Mouse (Mus musculus): ENCODE results near the gene Doc2g.
"Not testable (repeated sequence)": the region's sequence is repeated elsewhere in the genome, so short reads cannot be mapped to it uniquely, and the experiment has no call there.

The Doc2g gene

GRCm38 (mm10) chr19:4003112-4003511 lies at the start of gene Doc2g:
TSS of gene Doc2g (plus strand) at chr19:4003313.
- DNase-seq (ENCODE audit: inconsistent ontology term) = no peak

DNA sequence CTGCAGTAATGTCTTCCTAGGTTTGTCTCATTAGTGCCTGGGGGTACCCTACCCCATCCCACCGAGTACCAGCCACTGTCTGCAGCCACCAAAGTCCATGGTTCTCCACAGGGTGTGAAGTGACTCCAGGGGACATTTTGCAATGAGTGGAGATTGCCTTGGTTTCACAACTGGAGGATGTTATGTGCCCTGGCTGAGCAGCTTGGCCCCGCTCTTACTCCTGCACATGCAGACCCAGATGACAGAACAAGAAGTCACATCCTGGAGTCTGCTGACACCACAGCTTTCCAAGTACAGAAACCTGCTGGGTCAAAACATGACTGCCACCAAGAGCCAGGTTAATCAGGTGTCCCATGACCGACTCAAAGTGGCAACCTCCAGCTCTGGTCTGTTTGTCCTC lies 48.1 kb upstream of the Doc2g start:
- DNase-seq (ENCODE audit: inconsistent ontology term) = no peak

- no peak for DNase-seq (ENCODE audit: inconsistent ontology term)
Measured at GRCm38 (mm10) chr19:3955804-3956203, 47.3 kb upstream of the Doc2g start.

- DNase-seq (ENCODE audit: inconsistent ontology term) = not testable (repeated sequence)
Measured at GRCm38 (mm10) chr19:3957296-3958036, 45.6 kb upstream of the Doc2g start.

DNA sequence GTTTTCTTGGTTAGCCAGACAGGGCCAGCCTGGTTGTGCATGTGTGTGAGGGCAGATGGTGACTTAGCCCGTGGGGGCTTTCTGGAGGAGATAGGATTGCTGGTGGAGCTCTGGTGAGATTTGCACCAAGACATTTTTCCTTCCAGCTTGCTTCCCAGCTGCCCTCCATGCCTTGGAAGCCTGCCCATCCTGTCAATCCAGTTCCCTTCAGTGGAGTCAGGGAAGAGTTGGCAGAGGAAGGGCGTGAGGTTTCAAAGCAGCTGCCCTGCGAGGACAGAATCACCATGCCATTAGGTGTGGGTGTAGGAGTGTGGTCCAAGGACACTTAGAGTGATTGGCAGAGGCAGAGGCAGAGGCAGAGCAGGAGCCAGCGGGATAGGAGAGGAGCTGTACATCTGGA lies 44.6 kb upstream of the Doc2g start, which contains the start of gene Aldh3b3:
TSS of gene Aldh3b3 (plus strand) at position 176 of the 400 bp plus-strand sequence.
- no peak for DNase-seq (ENCODE audit: inconsistent ontology term)

- no peak for DNase-seq (ENCODE audit: inconsistent ontology term)
Measured at GRCm38 (mm10) chr19:3959030-3959429, 44.1 kb upstream of the Doc2g start.

GRCm38 (mm10) chr19:3960211-3960610 lies 42.9 kb upstream of the Doc2g start:
- no peak for DNase-seq (ENCODE audit: inconsistent ontology term)

GRCm38 (mm10) chr19:3961805-3962204 lies 41.3 kb upstream of the Doc2g start:
- not testable (repeated sequence) for DNase-seq (ENCODE audit: inconsistent ontology term)

DNA sequence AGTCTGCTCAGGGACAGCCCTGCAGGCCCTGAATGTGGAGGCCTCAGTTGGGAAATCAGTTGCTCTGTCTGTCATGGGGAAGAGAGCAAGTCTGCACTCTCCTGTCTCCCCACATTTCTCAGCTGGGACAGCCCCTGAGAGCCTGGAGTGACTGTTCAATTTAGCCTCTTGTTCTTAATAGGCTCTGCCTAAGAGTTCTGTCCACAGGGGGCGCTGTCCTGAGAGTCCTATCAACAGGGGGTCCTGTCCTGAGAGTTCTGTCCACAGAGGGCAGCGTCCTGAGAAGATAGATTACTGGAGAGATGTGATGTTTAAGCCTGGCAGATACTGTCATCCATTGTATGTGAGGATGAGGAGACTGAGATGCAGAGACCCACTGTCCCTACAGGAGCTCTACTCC lies 40.6 kb upstream of the Doc2g start:
- DNase-seq (ENCODE audit: inconsistent ontology term) = no peak

- no peak for DNase-seq (ENCODE audit: inconsistent ontology term)
Measured at GRCm38 (mm10) chr19:3964030-3964429, 39.1 kb upstream of the Doc2g start.

GRCm38 (mm10) chr19:3966330-3967075 lies 36.6 kb upstream of the Doc2g start:
- no peak for DNase-seq (ENCODE audit: inconsistent ontology term)

GRCm38 (mm10) chr19:3967258-3967657 lies 35.9 kb upstream of the Doc2g start:
- no peak for DNase-seq (ENCODE audit: inconsistent ontology term)

- DNase-seq (ENCODE audit: inconsistent ontology term) = no peak
Measured at GRCm38 (mm10) chr19:3972229-3972628, 30.9 kb upstream of the Doc2g start, which contains the start of gene Aldh3b2. TSS of gene Aldh3b2 (plus strand) at chr19:3972328.

DNA sequence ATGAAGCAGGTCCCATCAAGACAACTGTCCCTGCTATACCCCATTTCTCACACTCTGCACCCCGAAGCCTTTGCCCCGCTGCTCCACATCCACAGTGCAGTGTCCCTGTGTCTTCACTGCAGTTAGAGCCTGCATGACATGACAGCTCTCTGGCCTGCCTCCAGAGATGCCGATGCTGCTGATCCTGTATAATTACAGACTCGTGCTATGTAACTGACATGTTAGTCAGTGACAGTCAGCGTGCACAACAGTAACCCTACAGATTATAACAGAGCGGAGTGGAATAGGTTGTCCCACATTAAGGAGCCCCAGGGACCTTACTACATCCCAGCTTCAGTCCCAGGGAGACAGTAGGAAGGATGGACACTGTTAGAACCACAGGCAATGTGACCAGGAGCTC lies 28.5 kb upstream of the Doc2g start:
- DNase-seq (ENCODE audit: inconsistent ontology term) = not testable (repeated sequence)

- DNase-seq (ENCODE audit: inconsistent ontology term) = no peak
Measured at GRCm38 (mm10) chr19:3975866-3976265, 27.2 kb upstream of the Doc2g start.

DNA sequence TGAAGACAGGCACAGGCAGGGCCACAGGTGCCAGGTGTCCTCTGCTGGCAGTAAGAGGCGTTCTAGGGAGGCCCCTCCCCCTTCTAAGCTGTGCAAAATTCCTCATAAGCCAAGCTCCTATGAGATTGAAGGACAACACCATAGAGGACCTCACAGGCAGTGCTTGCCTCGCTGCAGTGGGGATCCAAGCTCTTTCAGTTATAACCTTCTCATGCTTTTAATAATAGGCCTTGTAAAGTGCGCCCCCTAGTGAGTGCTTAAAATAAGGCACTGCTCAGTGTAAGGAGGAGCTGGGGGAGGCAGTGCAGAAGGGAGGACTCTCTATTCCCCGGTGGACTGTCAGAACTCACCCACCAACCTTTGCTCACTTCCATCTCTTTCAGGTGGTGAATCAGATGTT lies 22.8 kb upstream of the Doc2g start:
- DNase-seq (ENCODE audit: inconsistent ontology term) = peak; percentile 59

DNA sequence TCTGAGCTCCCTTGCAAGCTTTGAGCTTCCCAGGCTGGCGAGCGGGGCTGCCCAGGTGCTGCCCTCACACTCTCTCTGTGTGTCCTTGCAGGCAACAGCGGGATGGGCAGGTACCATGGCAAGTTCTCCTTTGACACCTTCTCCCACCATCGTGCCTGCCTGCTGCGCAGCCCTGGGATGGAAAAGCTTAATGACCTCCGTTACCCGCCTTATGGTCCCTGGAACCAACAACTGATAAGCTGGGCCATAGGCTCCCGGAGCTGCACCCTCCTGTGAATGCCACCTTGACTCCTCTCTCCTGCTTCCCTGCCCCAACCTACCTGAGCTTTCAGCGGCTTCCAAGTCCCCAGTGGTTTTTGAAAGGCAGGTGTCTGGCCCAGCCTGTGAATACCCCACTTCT lies 22.2 kb upstream of the Doc2g start:
- DNase-seq (ENCODE audit: inconsistent ontology term) = no peak

GRCm38 (mm10) chr19:3983527-3984200 lies 19.4 kb upstream of the Doc2g start:
- no peak for DNase-seq (ENCODE audit: inconsistent ontology term)

- DNase-seq (ENCODE audit: inconsistent ontology term) = no peak
Measured at GRCm38 (mm10) chr19:3985261-3985681, 17.8 kb upstream of the Doc2g start.

DNA sequence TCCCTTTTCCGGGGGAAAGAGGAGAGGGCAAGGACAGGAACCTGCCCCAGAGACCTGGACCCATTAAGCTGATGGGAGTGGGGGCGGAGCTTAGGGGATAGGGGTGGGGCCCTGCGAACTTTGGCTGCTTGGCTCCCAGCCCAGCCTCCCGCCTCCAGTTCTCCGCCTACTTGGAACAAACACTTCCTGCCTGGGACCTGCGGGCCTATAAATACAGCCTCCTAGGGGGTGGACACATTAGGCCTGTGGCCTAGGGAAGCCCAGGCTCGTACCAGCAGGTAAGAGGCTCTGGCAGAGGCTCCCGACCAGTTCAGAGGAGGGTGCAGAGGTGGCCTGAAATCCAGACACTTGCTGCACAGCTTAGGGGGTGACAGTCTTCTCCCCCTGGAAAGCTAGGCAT lies 16.8 kb upstream of the Doc2g start, which contains the start of gene Acy3:
TSS of gene Acy3 (plus strand) at position 237 of the 400 bp plus-strand sequence.
- peak; percentile 67 for DNase-seq (ENCODE audit: inconsistent ontology term)

DNA sequence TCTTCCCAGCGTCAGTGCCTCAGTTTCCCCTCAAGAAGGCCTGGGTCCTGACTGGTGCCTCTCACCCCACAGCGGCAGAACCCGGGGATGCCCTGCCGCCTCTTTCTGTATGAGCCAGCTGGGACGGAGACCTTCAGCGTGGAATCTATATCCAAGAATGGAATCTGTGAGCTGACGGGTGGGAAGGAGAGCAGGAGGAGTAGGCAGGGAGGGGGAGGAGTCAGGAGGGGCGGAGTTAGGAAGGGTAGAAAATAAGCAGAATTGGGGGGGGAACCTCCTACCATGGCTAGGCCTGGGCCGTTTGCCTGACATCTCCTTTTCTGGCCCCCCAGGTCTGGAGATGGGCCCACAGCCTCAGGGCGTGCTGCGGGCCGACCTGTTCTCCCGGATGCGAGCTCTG lies 15.0 kb upstream of the Doc2g start:
- no peak for DNase-seq (ENCODE audit: inconsistent ontology term)

GRCm38 (mm10) chr19:3988750-3989149 lies 14.4 kb upstream of the Doc2g start:
- no peak for DNase-seq (ENCODE audit: inconsistent ontology term)
